8 mouse cellular contexts compared by ENCODE assay signal in genomic region chr9:37146353-37146602, GRCm38 (mm10). TPM values are rescaled to one million over a fixed set of nuclear protein-coding genes. Genes with fewer than 3 reads are reported as not detected.
A peak's percentile ranks its signal among the peaks of the same experiment; 100 is the strongest.
DNase-seq lines count a peak whose midpoint lies in the region; ATAC-seq lines count a peak whose summit lies in the region.

No protein-coding gene starts in this region.

- ATAC-seq in heart, embryonic 16.5 days (replicated peaks; ENCODE audit: extremely low read depth, insufficient read depth, low FRiP score), result peak; percentile 50; the same call in 1 of the 2 replicates

- no peaks in the 10 kb centered on the region for H3K36me3 ChIP-seq in heart, embryonic 16.5 days (ENCODE audit: control insufficient read depth, insufficient read depth)
- no peaks in the 10 kb centered on the region for H3K36me3 ChIP-seq in hindbrain, embryonic 10.5 days

- no peaks in the 10 kb centered on the region for H3K9me3 ChIP-seq in heart, embryonic 16.5 days (replicated peaks; ENCODE audit: control insufficient read depth, low read length)
- H3K9me3 ChIP-seq in hindbrain, embryonic 10.5 days, result no peaks in the 10 kb centered on the region

- WGBS in heart, embryonic 16.5 days, result 1% methylated on average over 12 of the region's 12 CpGs
- WGBS in hindbrain, embryonic 10.5 days, result under 1% methylated on average over 12 of the region's 12 CpGs

- H3K27ac ChIP-seq in heart, embryonic 16.5 days (ENCODE audit: low read length), result peak overlapping the region; percentile 88
- 0 out of 2 replicates have a peak overlapping the region, but pooled peaks have one; percentile 18 for H3K27ac ChIP-seq in brown adipose tissue, adult 24 weeks (replicated peaks; ENCODE audit: low read depth, low read length)
- peak overlapping the region; percentile 99 for H3K27ac ChIP-seq in hindbrain, embryonic 10.5 days

- no peak for DNase-seq in heart, adult 18-20 months
- DNase-seq in hindbrain, embryonic 10.5 days (ENCODE audit: low spot score), result no peak
- DNase-seq in lung, postnatal 14 days, result peak; percentile 48
- DNase-seq in natural killer cell, adult 2 months (ENCODE audit: low spot score in 2 of 2), result no peak
- DNase-seq in adipocyte (ENCODE audit: low spot score), result no peak
- no peak for DNase-seq in layer of hippocampus, postnatal 10 days (ENCODE audit: low spot score in 2 of 2)

- H3K9ac ChIP-seq in heart, embryonic 16.5 days (ENCODE audit: low read length), result peak overlapping the region; percentile 85

- H3K4me2 ChIP-seq in heart, embryonic 16.5 days (ENCODE audit: low read depth, low read length), result peak overlapping the region; percentile 94

- H3K27me3 ChIP-seq in heart, embryonic 16.5 days (ENCODE audit: control insufficient read depth, insufficient read depth, low read length), result 0 out of 2 replicates have a peak, but pooled peaks cover 4% of the 10 kb centered on the region
- peaks cover 5% of the 10 kb centered on the region; the same call in 1 of the 2 replicates for H3K27me3 ChIP-seq in hindbrain, embryonic 10.5 days (ENCODE audit: insufficient read depth, poor library complexity, severe bottlenecking)

- peaks cover 6% of the 10 kb centered on the region for H3K4me1 ChIP-seq in heart, embryonic 16.5 days (ENCODE audit: control insufficient read depth, insufficient read depth, low read length)
- H3K4me1 ChIP-seq in brown adipose tissue, adult 24 weeks (ENCODE audit: control insufficient read depth, insufficient read depth, insufficient read length, low read length), result no peaks in the 10 kb centered on the region
- H3K4me1 ChIP-seq in hindbrain, embryonic 10.5 days (replicated peaks), result peaks cover 54% of the 10 kb centered on the region

- H3K4me3 ChIP-seq in heart, embryonic 16.5 days (ENCODE audit: low read length), result peak overlapping the region; percentile 77
- peak overlapping the region; percentile 55 for H3K4me3 ChIP-seq in brown adipose tissue, adult 24 weeks (ENCODE audit: insufficient read depth, low read depth, low read length)
- peak overlapping the region; percentile 95 for H3K4me3 ChIP-seq in hindbrain, embryonic 10.5 days

RNA-seq across cellular contexts. Expression of gene Pknox2, which starts 0.9 kb away (rescaled TPM):
- polyA plus RNA-seq in heart, embryonic 16.5 days (2015; fragmentation: Nextera tagmentation; extraction: Ambion mirVana), result 3.9 and 4.6 TPM in 2 replicates
- 10 to 100 TPM in 1 of 2 experiments, 1 to 10 TPM in 1; 6.8 to 10.0 TPM for total RNA-seq in heart, adult 18-20 months (2021)
- 0.92 and 1.7 TPM in 2 replicates for polyA plus RNA-seq in brown adipose tissue, adult 24 weeks (2012; ENCODE audit: insufficient read depth, insufficient read length, missing spikeins)
- 35.0 and 40.3 TPM in 2 replicates for polyA plus RNA-seq in hindbrain, embryonic 10.5 days (2016; fragmentation: Nextera tagmentation; extraction: Ambion mirVana)
- total RNA-seq in layer of hippocampus, postnatal 10 days (2021), result 10 to 100 TPM; 31.4 to 36.3 TPM

Comparison
In these comparisons a context has a peak if more than half of its experiments do, and no peak if none do; other contexts are left out.
1. H3K27ac ChIP-seq: peak in every context shown above with its lines; median percentile 99 in hindbrain, embryonic 10.5 days; 88 in heart, embryonic 16.5 days; 18 in brown adipose tissue, adult 24 weeks.